Mouse (Mus musculus): ENCODE data around the gene Lman1l.

The Lman1l gene

GRCm38 (mm10) chr9:57620674-57621073 lies at the start of gene Lman1l:
TSS of gene Lman1l (minus strand) at chr9:57620774.
- no peak for DNase-seq (ENCODE audit: low spot score)

- no peak for DNase-seq (ENCODE audit: low spot score)
These were observed 49.0 kb upstream of the Lman1l start for GRCm38 (mm10) chr9:57669566-57669965.

GRCm38 (mm10) chr9:57668277-57668676 lies 47.7 kb upstream of the Lman1l start:
- DNase-seq (ENCODE audit: low spot score), result no peak

- no peak for DNase-seq (ENCODE audit: low spot score)
These were observed 47.2 kb upstream of the Lman1l start for GRCm38 (mm10) chr9:57667817-57668216.

- DNase-seq (ENCODE audit: low spot score), result no peak
These were observed 46.6 kb upstream of the Lman1l start for GRCm38 (mm10) chr9:57667136-57667535.

- DNase-seq (ENCODE audit: low spot score), result no peak
These were observed 46.0 kb upstream of the Lman1l start for GRCm38 (mm10) chr9:57666536-57666935.

- no peak for DNase-seq (ENCODE audit: low spot score)
These were observed 44.0 kb upstream of the Lman1l start for GRCm38 (mm10) chr9:57664616-57665015.

GRCm38 (mm10) chr9:57661552-57661951 lies 41.0 kb upstream of the Lman1l start:
- DNase-seq (ENCODE audit: low spot score), result no peak

GRCm38 (mm10) chr9:57660501-57660900 lies 39.9 kb upstream of the Lman1l start:
- DNase-seq (ENCODE audit: low spot score), result no peak

GRCm38 (mm10) chr9:57659774-57660173 lies 39.2 kb upstream of the Lman1l start:
- DNase-seq (ENCODE audit: low spot score), result peak; percentile 84

- DNase-seq (ENCODE audit: low spot score), result no peak
These were observed 38.4 kb upstream of the Lman1l start for GRCm38 (mm10) chr9:57658970-57659369.

GRCm38 (mm10) chr9:57657843-57658242 lies 37.3 kb upstream of the Lman1l start:
- DNase-seq (ENCODE audit: low spot score), result no peak

- no peak for DNase-seq (ENCODE audit: low spot score)
These were observed 36.2 kb upstream of the Lman1l start for GRCm38 (mm10) chr9:57656631-57657350.

GRCm38 (mm10) chr9:57655749-57656148 lies 35.2 kb upstream of the Lman1l start:
- DNase-seq (ENCODE audit: low spot score), result peak; percentile 99

GRCm38 (mm10) chr9:57654966-57655365 lies 34.4 kb upstream of the Lman1l start:
- no peak for DNase-seq (ENCODE audit: low spot score)

GRCm38 (mm10) chr9:57653283-57653682 lies 32.7 kb upstream of the Lman1l start, which contains the start of gene Csk:
TSS of gene Csk (minus strand) at chr9:57653631.
- no peak for DNase-seq (ENCODE audit: low spot score)

- DNase-seq (ENCODE audit: low spot score), result peak; percentile 41
These were observed 32.3 kb upstream of the Lman1l start for GRCm38 (mm10) chr9:57652855-57653254.

- DNase-seq (ENCODE audit: low spot score), result no peak
These were observed 31.8 kb upstream of the Lman1l start for GRCm38 (mm10) chr9:57652351-57652750.

GRCm38 (mm10) chr9:57650786-57651311 lies 30.3 kb upstream of the Lman1l start:
- no peak for DNase-seq (ENCODE audit: low spot score)

- no peak for DNase-seq (ENCODE audit: low spot score)
These were observed 29.7 kb upstream of the Lman1l start for GRCm38 (mm10) chr9:57650130-57650785.

GRCm38 (mm10) chr9:57647286-57648108 lies 26.9 kb upstream of the Lman1l start:
- DNase-seq (ENCODE audit: low spot score), result no peak

GRCm38 (mm10) chr9:57646551-57647103 lies 26.1 kb upstream of the Lman1l start:
- no peak for DNase-seq (ENCODE audit: low spot score)

Data from retina, embryonic 14.5 days (tissue).